Mouse (Mus musculus): Measurements from ENCODE around the gene Cdh4.
A peak's percentile ranks its signal among the peaks of the same experiment; 100 is the strongest.

DNA sequence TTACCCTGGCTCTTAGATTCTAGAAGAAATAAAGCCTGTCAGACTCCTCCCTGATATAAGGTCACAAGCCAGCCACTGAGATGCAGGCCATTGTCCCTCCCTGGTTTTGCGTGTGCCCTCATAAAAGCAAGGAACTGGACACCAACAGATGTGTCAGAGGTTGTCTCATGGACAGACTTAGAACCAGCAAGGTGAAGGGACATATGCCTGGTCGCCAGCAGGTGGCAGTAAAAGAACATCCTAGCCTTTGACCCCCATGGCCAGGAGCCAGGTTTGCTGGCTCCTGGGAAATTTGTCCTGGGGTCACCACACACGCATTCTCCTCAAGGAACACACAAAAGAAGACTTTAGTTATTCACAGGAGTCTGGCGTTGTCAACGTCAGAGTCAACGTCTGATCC is 387.7 kb downstream of the Cdh4 start:
- TF ChIP-seq POLR2A (IDR thresholded peaks at IDR 0.05; ENCODE audit: control insufficient read depth, low read depth, low read length) (no peak), CTCF (IDR thresholded peaks at IDR 0.05; ENCODE audit: control insufficient read depth, insufficient read depth, insufficient replicate concordance, low read depth, low read length) (peak; percentile 38; the same call in 1 of the 2 replicates)

Measured in testis, adult 2 months (tissue).